Mouse (Mus musculus): ENCODE measurements around the gene Agfg2.
"Not testable (repeated sequence)": the region's sequence is repeated elsewhere in the genome, so short reads cannot be mapped to it uniquely, and the experiment has no call there.

The Agfg2 gene

DNA sequence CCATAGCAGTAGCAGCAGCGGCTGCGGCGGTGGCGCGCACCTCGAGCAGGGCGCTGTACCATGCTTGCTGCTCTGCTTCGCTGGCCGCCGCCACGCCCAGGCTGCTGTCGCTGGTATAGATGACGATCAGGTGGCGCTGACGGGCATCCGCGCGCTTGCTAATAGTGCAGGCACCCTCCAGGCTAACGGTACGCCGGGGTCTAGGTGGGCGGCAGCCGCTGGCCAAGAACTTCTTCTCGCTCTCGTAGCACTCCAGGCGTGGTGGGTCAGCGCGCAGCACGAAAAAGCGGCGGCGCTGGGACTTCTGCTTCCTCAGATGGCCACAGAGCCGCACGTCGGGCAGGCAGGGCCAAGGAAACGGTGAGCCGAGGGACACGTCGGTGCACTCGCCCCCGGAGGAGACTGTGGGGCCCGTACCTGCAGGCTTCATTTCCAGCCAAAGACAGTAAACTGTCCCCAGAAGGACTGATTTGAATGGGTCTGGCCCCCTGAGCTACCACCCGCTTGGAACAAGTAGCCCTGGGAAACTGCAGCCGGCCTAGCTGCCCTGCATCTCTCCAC, 39.4 kb downstream of the Agfg2 start:
- DNase-seq (ENCODE audit: low read depth), result no peak

DNA sequence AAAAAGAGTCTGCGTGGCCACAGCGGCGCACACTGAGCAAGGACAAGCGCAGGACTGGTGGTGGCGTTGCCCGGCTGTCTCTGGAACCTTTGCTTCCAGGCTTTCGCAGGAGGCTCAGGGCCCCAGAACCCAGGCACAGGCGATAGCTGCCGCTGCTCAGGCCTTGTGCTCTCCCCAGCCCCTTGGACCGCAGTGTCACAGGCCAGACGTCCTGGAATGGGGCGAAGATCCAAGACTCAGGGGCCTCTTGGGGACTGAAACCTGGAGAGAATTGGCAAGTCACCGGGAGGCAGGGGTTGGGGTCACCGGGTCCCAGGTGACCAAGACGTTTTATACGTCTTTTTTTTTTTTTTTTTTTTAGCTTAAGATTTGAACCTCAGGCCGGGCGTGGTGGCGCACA, 40.0 kb downstream of the Agfg2 start:
- no peak for DNase-seq (ENCODE audit: low read depth)

DNA sequence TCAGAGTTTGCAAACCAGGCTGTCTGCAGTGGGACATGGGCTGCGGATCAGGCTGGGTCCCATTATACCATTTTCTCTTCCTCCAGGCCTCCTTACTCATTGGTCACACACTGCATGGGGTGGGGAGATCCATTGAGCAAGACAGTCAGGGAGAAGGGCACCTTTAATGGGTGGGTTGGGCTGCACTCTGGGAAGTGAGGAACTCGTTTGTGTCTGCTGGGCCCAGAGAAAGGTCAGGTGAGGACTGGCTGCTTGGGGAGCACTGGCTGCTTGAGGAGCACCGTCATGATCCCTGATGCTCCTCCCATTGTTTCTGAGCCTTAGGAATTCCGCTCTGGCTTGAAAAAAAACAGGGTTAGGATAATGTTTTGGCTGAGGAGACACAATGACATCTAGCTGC, 41.6 kb downstream of the Agfg2 start:
- DNase-seq (ENCODE audit: low read depth), result no peak

DNA sequence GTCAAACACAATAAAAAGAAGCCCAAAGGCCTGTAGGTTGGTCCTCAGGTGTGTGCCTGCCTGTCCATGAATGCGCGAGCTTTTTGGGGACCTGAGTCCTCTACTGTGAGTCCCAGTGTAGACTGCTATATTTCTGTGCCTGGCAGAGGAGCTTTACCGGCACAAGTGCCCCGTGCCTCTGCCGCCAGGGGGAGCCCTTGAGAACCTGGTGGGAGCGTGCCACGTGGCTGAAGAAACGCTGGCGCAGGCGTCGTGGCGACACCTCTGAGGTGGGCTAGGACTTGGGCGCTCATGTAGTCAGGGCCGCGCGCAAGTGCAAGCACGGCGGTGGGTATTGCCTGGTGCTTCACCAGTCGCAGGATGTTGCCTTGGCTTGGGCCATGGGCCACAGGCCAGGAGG, 43.5 kb downstream of the Agfg2 start, which contains the start of gene Sap25:
Sap25 (plus strand) TSS at position 281 of the 400 bp plus-strand sequence.
- DNase-seq (ENCODE audit: low read depth), result no peak

DNA sequence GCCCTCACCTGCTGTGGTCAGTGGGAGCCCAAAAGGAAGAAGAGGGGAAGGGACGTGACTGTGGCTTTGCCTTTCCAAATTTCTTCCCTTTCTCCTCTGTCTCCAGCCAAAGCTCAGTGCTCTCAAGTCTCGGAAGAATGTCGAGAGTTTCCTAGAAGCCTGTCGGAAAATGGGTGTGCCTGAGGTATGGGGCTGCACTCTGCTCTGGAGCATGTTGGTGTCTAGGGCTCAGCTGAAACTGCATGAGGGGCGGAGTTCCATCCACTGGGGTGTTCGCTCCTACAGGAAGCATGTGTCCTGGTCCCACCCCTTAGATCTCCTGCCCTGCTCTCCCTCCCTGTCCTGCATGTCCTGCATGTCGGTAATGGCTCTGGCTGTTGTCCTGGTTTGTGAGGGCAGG, 45.1 kb downstream of the Agfg2 start:
- DNase-seq (ENCODE audit: low read depth), result no peak

DNA sequence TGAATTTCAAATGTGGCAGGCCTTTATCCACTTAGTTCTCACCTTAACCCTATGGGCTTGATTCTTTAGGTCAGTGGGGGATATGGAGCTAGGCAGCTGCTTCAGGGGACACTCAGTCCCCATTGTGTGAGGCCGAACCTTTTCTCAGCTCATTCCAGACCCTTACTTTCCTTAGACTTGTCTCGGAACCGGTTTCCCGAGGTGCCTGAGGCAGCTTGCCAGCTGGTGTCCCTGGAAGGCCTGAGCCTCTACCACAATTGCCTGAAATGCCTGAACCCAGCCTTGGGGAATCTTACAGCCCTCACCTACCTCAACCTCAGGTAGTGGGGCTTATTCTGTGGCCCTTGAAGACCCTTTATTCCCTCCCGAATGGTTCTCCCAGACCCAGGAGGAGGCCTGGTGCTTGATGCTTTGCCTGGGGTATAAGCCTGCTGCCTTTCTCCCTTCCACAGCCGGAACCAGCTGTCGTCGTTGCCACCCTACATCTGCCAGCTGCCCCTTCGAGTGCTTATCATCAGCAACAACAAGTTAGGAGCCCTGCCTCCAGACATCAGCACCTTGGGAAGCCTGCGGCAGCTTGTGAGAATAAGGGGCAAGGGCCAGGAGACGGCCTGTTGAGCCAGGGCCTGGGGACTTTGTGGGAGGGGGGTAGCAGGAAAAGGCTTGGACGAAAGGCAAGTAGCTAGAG, 51.0 kb downstream of the Agfg2 start:
- no peak for DNase-seq (ENCODE audit: low read depth)

DNA sequence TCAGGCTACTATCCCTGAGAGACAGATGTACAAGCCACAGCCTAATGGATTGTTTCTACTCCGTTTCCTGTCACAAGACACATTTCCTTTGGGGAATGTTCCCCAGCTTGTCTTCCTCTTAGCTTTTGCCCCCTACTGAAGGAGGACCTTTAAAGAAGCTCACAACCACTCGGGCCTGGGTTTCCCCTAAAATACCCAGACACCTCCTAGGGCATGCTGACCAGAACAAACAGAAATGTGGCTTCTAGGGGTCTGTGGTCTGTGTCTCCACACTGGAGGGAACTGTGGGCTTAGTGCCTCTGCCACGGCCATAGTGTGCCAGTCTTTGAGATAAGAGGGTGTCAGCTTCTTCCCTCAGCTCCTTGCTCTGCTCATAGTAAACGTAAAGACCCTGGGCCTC, 52.9 kb downstream of the Agfg2 start:
- DNase-seq (ENCODE audit: low read depth), result no peak

DNA sequence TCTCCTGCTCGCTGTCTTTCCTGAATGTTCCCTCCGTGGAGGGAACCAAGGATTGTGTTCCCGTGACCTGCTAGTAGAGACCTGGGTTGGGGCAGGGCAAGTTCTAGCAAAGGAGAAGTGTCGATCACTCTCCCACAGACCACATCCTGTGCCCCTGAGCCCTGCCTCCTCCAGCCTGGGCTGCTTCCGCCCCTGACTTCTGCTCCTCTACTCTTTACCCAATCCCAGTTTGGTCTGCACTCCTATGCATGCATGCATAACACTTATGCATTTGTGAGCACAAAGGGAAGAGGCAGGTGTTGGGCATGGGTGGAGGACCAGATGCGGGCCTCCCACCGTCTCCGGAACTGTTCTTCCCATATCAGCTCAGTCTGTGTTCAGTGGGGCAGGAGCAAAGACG, 53.4 kb downstream of the Agfg2 start:
- no peak for DNase-seq (ENCODE audit: low read depth)

DNA sequence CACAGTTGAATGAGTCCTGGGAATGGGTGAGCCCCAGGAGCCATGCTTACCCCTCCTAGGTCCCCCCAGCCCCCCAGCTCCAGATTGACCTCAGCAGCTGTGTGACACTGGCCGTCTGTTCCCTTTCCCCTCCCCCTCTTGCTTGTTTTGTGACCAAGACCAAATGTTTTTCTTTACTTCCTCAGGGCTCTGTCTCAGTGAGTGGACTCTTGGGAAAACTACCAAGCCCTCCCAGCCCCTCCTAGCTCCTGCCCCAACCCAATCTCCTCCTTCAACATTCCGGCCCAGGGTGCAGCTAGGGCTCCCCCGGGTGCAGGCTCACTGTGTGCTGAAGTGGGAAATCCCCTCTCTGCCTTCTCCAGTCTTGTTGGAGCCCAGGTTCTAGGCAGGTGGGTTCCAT, 53.9 kb downstream of the Agfg2 start:
- no peak for DNase-seq (ENCODE audit: low read depth)

DNA sequence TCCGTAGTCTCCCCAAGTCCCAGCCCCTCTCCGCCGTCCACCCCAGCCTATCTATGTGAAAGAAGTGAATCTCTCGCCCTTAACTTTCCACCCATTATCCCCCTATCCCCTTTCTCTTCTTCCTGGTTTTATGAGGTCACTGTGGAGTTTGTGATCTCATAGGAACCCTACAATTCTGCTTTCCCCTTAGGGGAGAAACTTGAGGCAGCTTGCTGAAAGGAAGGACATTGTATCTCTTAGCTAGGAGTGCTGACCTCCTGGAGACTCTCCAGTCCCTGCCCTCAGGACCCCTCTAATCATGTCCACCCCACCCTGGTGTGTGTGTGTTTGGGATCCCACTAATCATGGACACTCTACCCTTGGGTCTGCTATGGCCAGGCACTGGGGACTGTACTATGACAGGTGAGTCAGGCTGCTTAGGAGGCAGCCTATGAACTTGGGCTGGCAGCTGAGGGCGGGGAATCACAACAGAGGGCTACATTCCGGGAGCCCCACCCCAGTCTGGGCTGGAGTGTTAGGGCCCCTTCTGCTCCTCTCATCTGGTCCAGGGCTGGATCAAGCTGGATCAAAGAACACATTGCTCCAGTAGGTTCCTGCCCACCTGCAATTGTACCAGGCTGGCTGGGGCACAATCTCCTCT, 54.5 kb downstream of the Agfg2 start:
- no peak for DNase-seq (ENCODE audit: low read depth)

DNA sequence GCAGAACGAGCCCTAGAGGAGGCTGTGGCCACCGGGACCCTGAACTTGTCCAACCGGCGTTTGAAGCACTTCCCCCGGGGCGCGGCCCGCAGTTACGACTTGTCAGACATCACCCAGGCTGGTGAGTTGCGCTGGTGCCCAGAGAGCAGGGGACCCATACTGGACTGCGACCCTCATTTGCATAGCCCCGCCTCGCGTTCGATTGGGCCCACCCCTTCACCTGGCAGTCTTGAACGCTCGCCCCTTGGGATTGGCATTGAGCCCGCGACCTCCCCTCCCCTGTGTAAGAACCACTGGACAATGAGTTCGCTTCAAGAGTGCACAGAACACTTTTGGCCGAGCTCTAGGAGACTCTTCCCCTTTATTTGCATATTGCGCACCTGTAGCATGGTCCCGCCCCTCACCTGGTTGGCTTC, 55.2 kb downstream of the Agfg2 start:
- no peak for DNase-seq (ENCODE audit: low read depth)

DNA sequence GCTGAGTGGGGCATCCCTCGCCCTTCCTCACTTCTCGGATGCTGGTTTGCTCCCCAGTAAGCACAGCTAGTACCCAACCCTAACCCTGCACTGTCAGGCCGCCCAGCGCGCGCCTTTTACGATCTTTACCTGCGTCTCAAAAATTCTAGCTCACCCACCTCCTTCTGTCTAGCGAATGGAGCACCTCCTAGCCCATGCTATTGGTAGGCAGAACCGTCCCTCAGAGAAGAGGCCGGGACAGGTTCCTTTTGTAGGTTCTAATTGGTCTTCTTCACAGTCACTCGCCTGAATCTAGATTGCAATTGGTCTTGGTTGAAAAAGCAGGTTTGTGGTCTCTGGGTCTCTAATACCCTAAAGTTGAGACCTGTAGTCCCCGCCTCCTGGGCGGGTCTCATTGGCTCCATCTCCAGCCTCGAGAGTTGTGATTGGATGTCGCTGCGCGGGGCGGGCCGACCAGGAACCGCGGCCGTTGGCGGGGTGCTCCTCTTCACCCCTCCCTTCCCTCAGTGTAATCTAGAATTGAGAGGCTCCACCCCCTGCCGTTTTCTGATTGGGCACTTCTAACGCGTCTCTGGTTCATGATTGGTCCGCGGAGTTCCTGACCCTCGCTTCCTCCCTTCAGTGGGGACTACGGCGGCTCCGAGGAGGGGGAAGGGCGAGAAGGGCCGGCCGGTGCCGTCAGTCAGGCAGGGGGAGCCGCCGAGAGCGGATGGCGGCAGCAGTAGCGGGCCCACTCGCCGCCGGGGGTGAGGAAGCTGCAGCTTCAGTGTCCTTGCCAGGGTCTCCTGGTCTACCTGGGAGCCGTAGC, 55.8 kb downstream of the Agfg2 start, which contains the start of the genes Fbxo24, Lrch4 and Gm20605:
Fbxo24 (minus strand) TSS at position 505 of the 808 bp plus-strand sequence.
Lrch4 (plus strand) TSS at position 624 of the 808 bp plus-strand sequence.
Gm20605 (plus strand) TSS at position 678 of the 808 bp plus-strand sequence.
- DNase-seq (ENCODE audit: low read depth), result peak; percentile 100

DNA sequence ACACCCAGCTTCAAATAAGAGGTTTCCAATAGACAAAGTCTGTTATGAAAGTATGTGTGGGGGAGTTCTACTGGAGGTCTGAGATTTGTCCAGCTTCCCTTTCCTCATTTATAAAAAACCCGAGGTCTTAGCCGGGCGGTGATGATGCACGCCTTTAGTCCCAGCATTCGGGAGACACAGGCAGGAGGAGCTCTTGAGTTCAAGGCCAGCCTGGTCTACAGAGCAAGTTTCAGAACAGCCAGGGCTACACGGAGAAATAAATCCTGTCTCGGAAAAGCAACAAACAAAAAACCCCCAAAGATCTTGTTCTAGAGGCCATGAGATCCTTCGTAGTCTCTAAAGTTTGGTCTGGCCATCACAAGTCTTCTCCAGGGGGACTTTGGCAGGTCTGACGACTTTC, 56.5 kb downstream of the Agfg2 start:
- DNase-seq (ENCODE audit: low read depth), result no peak

DNA sequence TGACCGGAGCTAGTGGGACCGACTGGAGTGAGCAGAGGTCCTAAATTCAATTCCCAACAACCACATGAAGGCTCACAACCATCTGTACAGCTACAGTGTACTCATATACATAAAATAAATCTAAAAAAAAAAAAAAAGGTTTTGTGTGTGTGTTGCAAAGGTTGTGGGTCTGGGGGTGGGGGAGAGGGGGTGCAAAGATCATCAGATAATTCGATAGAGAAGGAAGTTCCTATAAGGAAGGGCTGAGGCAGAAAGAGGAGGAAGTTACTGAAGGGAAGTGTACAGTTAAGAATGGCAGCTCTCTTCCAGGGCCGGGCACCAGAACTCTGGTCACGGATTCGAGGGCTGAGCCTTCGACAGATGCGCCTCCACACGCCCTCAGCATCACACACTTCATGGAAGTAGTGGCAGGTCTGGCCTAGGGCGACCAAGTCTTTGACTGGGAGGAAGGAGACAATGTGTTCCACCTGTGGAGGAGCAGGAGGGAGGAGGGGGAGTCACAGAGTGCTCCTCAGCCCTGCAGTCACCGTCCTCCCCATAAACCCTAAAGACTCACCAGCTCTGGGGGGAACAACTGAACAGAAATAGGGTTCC, 60.5 kb downstream of the Agfg2 start:
- no peak for DNase-seq (ENCODE audit: low read depth)

DNA sequence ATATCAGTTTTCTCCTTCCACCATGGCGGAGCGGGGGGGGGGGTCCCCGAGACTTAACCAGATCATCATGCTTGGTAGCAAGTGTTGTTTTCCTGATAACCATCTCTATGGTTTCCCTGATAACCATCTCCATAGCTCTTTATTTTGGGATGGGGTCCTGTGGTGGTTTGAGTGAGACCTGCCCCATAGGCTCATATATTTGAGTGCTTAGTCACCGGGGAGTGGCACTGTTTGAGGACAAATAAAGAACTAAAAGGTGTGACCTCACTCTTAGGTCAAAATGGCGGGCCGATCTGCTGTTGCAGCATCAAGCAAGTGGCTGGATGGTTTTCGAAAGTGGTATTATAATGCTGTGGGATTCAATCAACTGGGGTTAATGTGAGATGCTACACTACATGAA, 69.2 kb downstream of the Agfg2 start:
- no peak for DNase-seq (ENCODE audit: low read depth)

DNA sequence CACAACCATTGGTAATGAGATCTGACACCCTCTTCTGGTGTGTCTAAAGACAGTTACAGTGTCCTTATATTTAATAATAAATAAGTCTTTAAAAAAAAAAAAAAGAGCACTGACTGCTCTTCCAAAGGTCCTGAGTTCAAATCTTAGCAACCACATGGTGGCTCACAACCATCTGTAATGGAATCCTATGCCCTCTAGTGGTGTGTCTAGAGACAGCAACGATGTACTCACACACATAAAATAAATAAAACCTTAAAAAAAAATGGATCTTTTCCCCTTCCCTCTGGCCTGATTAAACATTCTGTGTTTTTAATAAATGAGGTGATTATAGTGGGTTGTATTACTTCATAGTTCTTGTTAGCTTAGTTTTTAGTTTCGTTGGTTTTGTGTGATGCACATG, 69.6 kb downstream of the Agfg2 start:
- DNase-seq (ENCODE audit: low read depth), result not testable (repeated sequence)

DNA sequence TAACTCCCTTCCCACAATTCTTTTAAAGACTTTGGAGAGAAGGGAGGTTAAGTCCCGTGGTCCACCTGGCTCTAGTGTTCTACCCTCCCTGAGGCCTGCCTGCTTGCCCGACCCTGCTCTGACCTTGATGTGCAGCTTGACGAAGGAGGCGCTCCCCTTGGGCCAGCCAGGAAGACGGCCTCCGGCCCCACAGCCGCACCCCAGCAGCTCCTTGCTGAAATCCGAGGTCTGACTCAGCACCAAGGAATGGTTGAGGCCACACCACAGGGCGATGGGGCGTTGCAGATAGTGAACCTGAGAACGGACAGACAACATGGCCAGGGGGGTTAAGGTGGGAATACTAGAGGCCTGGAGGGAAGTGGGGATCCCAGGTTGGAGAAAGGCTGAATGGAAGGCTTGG, 71.0 kb downstream of the Agfg2 start, which contains the start of gene Pcolce:
Pcolce (minus strand) TSS at position 235 of the 400 bp plus-strand sequence.
- no peak for DNase-seq (ENCODE audit: low read depth)

DNA sequence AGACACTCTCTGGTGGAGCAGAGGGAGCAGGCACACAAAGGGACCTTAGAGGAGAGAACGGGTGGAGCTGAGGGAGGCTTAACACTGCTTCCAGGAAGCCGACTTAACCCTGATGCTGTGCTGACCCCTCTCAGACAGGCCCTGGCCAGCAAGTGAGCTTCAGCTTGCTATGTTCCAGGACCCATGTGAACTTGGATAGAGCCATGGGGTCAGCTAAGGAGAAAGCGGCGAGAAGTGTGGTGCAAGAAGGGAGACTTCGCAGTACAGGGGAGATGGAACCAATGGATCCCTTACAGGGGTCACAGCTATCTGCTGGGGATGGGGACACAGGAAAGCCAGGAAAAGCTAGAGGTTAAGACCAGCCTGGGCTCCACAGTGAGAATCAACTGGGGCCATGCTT, 71.5 kb downstream of the Agfg2 start:
- no peak for DNase-seq (ENCODE audit: low read depth)

DNA sequence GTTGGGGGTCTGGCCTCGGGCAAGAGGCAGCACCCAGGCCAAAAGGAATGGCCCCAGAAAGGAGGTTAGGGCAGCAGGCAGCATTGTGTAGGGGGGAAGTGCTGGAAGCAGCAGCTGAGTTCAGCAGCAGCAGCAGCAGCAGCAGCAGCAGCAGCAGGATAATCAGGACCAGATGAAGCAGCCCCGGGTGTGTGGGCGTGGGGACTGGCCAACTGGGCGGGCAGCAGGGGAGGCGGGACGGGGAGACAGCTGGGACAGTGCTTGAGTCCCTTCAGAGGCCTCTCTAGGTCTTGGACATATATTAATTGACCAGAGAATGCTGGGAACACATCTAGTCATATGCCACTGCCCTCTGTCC, 73.3 kb downstream of the Agfg2 start:
- DNase-seq (ENCODE audit: low read depth), result no peak

DNA sequence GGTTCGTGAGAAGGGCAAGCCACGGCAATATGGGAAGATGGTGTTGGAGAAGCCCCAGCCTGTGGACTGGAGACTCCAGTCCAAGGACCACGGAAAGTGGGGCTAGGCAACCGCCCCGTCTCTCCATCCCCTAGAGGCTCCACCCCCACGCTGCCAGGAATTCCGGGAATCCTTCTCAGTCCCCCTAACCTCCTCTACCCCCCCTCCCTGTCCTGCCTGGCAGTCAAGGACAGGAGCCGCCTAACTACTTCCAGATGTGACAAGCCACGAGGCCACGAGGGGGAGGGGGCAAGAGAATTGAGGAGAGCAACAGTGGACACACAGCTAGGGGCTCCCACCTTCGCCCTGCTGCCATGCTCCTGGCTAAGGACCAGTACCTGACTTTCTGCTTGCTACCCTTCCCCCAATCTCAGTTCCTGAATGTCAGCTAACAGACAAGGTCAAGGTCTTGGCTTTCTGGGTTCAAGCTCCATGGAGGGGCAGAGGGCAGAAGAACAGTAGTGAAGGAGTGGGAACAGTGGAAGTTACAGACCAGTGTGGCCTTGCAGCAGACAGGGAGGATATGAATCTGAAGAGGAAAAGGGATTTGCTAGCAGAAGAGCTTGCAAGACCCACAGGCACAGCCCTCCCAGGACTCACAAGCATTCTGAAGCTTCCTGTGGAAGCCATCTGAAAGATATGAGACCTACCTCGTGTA, 73.8 kb downstream of the Agfg2 start:
- no peak for DNase-seq (ENCODE audit: low read depth)

DNA sequence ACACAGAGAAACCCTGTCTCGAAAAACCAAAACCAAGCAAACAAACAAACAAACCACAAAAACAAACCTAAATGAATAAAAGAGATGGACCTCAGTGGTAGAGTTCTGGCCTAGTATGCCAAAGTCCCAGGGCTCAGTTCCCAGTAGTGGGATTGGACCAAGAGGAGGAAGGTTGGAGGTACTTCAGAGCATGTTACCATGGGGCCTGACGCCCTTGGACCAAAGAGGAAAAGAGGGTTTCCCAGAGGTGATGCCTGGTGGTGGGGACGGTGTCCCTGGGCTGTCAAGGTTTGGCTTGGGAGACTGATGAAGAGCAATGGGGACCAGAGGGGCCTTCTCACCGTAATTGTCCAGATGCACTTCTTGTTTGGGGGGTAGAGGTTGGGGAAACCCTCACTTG, 74.5 kb downstream of the Agfg2 start:
- no peak for DNase-seq (ENCODE audit: low read depth)

Data from c-Kit-positive CD71-positive TER-119-negative erythroid progenitor cells, embryonic 14.5 days (primary cell).